Comparison of ENCODE assay signal across 13 mouse cellular contexts in genomic region chr17:66419421-66419820, GRCm38 (mm10). TPM values are rescaled to one million over a fixed set of nuclear protein-coding genes. Genes with fewer than 3 reads are reported as not detected.
DNase-seq lines count a peak whose midpoint lies in the region; ATAC-seq and TF ChIP-seq lines count a peak whose summit lies in the region.
"Had no signal": no experiment of that assay in that cellular context is flagged by ENCODE, and none has a peak within 500 bp of the region (broad histone marks: within the 10 kb centered on the region; RNA-seq: fewer than 3 reads in every experiment).

No protein-coding gene starts in this region.

- H3K4me3 ChIP-seq in hindbrain, embryonic 12.5 days: no peak overlapping the region
- H3K4me3 ChIP-seq in hindbrain, embryonic 10.5 days: no peak overlapping the region
- H3K4me3 ChIP-seq in E14TG2a.4 (replicated peaks; ENCODE audit: low read length): 0 out of 2 replicates have a peak overlapping the region, but pooled peaks have one; percentile 10
- H3K4me3 ChIP-seq in lung, postnatal 0 days (ENCODE audit: low read depth, low read length): no peak overlapping the region
- H3K4me3 ChIP-seq: hindbrain, embryonic 15.5 days; megakaryocyte, embryonic 14.5 days had no signal

- no peak for DNase-seq in hindbrain, embryonic 10.5 days (ENCODE audit: low spot score)
- DNase-seq in R1 (ENCODE audit: low read depth, low spot score): peak; percentile 95
- peak; percentile 76 for DNase-seq in lung, postnatal 0 days (ENCODE audit: low spot score)
- DNase-seq in yolk sac, embryonic 10.5 days (ENCODE audit: low spot score): no peak
- DNase-seq in spleen, postnatal 4 days (ENCODE audit: low spot score in 2 of 2): no peak
- no peak for DNase-seq in adrenal gland, adult 18-20 months (ENCODE audit: low spot score in 2 of 2)
- DNase-seq: right cerebral cortex, postnatal 14 days; thymus, postnatal 36 days had no signal

- peak overlapping the region; percentile 84; the same call in 1 of the 2 replicates for H3K27ac ChIP-seq in hindbrain, embryonic 12.5 days
- H3K27ac ChIP-seq in hindbrain, embryonic 10.5 days: no peak overlapping the region
- 0 out of 2 replicates have a peak overlapping the region, but pooled peaks have one; percentile 20 for H3K27ac ChIP-seq in lung, postnatal 0 days (ENCODE audit: low read length)
- H3K27ac ChIP-seq: hindbrain, embryonic 15.5 days had no signal

- no peak for TF ChIP-seq EP300 in lung, postnatal 0 days (IDR thresholded peaks at IDR 0.05)

- H3K9ac ChIP-seq in hindbrain, embryonic 12.5 days: no peak overlapping the region
- no peak overlapping the region for H3K9ac ChIP-seq in lung, postnatal 0 days (replicated peaks; ENCODE audit: low read depth)
- H3K9ac ChIP-seq: hindbrain, embryonic 15.5 days had no signal

- H3K4me2 ChIP-seq in hindbrain, embryonic 12.5 days (replicated peaks): no peak overlapping the region
- H3K4me2 ChIP-seq in lung, postnatal 0 days (replicated peaks; ENCODE audit: low read depth, low read length): 0 out of 2 replicates have a peak overlapping the region, but pooled peaks have one; percentile 12
- H3K4me2 ChIP-seq: hindbrain, embryonic 15.5 days had no signal

- 57% methylated on average over 8 of the region's 8 CpGs for WGBS in hindbrain, embryonic 12.5 days
- 64% methylated on average over 8 of the region's 8 CpGs for WGBS in hindbrain, embryonic 10.5 days
- 57% methylated on average over 8 of the region's 8 CpGs for WGBS in lung, postnatal 0 days

- no peaks in the 10 kb centered on the region for H3K27me3 ChIP-seq in hindbrain, embryonic 12.5 days
- H3K27me3 ChIP-seq in hindbrain, embryonic 10.5 days (ENCODE audit: insufficient read depth, poor library complexity, severe bottlenecking): no peaks in the 10 kb centered on the region
- H3K27me3 ChIP-seq in E14TG2a.4 (ENCODE audit: insufficient read depth, low read length): no peaks in the 10 kb centered on the region
- no peaks in the 10 kb centered on the region for H3K27me3 ChIP-seq in lung, postnatal 0 days (replicated peaks; ENCODE audit: insufficient read depth, low read length)
- H3K27me3 ChIP-seq: hindbrain, embryonic 15.5 days had no signal

- peaks cover 12% of the 10 kb centered on the region for H3K36me3 ChIP-seq in hindbrain, embryonic 12.5 days
- H3K36me3 ChIP-seq in hindbrain, embryonic 10.5 days: peaks cover 75% of the 10 kb centered on the region
- H3K36me3 ChIP-seq in E14TG2a.4 (ENCODE audit: insufficient read depth, low read length): peaks cover 81% of the 10 kb centered on the region
- H3K36me3 ChIP-seq in lung, postnatal 0 days (ENCODE audit: insufficient read depth, low read length): no peaks in the 10 kb centered on the region

- H3K9me3 ChIP-seq in hindbrain, embryonic 12.5 days (replicated peaks): no peaks in the 10 kb centered on the region
- H3K9me3 ChIP-seq in hindbrain, embryonic 10.5 days: no peaks in the 10 kb centered on the region
- no peaks in the 10 kb centered on the region for H3K9me3 ChIP-seq in E14TG2a.4 (ENCODE audit: low read length)
- no peaks in the 10 kb centered on the region for H3K9me3 ChIP-seq in lung, postnatal 0 days (ENCODE audit: low read length)
- H3K9me3 ChIP-seq: hindbrain, embryonic 15.5 days; megakaryocyte, embryonic 14.5 days had no signal

- ATAC-seq in hindbrain, embryonic 12.5 days (ENCODE audit: low FRiP score): no peak
- peak; percentile 84 for ATAC-seq in lung, postnatal 0 days
- ATAC-seq: forebrain, embryonic 16.5 days had no signal

- peaks cover 35% of the 10 kb centered on the region for H3K4me1 ChIP-seq in hindbrain, embryonic 12.5 days
- H3K4me1 ChIP-seq in hindbrain, embryonic 10.5 days (replicated peaks): peaks cover 51% of the 10 kb centered on the region
- peaks cover 88% of the 10 kb centered on the region for H3K4me1 ChIP-seq in E14TG2a.4 (replicated peaks; ENCODE audit: low read depth, low read length)
- peaks cover 9% of the 10 kb centered on the region; the same call in 1 of the 2 replicates for H3K4me1 ChIP-seq in lung, postnatal 0 days (ENCODE audit: insufficient read depth, low read depth, low read length)

- no peak for TF ChIP-seq CTCF in E14TG2a.4 (conservative IDR thresholded peaks at IDR 0.05; ENCODE audit: low read length)
- no peak for TF ChIP-seq CTCF in lung, postnatal 0 days (IDR thresholded peaks at IDR 0.05)

RNA-seq across cellular contexts. Expression of gene Mtcl1, which starts 30.1 kb away (rescaled TPM):
- polyA plus RNA-seq in hindbrain, embryonic 12.5 days (2016; fragmentation: Nextera tagmentation; extraction: Ambion mirVana): 60.3 and 60.4 TPM in 2 replicates
- polyA plus RNA-seq in hindbrain, embryonic 10.5 days (2016; fragmentation: Nextera tagmentation; extraction: Ambion mirVana): 52.8 and 89.7 TPM in 2 replicates
- polyA plus RNA-seq in lung, postnatal 0 days (2015; fragmentation: Nextera tagmentation; extraction: Ambion mirVana): 8.6 and 9.9 TPM in 2 replicates
- 1 to 10 TPM; 5.1 to 6.1 TPM for total RNA-seq in adrenal gland, adult 18-20 months (2021)

Comparison
In these comparisons a context has a peak if more than half of its experiments do, and no peak if none do; other contexts are left out.
1. DNase-seq: peak in R1 (single experiment) and lung, postnatal 0 days (single experiment); none in hindbrain, embryonic 10.5 days (single experiment), yolk sac, embryonic 10.5 days (single experiment), spleen, postnatal 4 days (0 of 2) and adrenal gland, adult 18-20 months (0 of 2).